Mouse (Mus musculus) thymus, adult 2 months (tissue): ENCODE results near the gene Irx4.

Experiments
- CTCF ChIP-seq: fragments of 200-500 bp; IDR thresholded peaks from 2 replicates; pipeline ENCODE4 v1.5.1; 2012; ENCODE audit warnings: mild to moderate bottlenecking, control low read depth, low read length, moderate library complexity, borderline replicate concordance; ENCODE audit not compliant: control insufficient read depth, poor library complexity, insufficient read depth; ENCODE audit errors: extremely low read depth
- POLR2A ChIP-seq: fragments of 200-500 bp; IDR thresholded peaks from 2 replicates; pipeline ENCODE4 v1.6.1; 2012; ENCODE audit warnings: mild to moderate bottlenecking, low read length, control low read depth, moderate library complexity; ENCODE audit not compliant: control insufficient read depth, poor library complexity, insufficient read depth; ENCODE audit errors: extremely low read depth

- TF ChIP-seq POLR2A (no peak), CTCF (no peak)
Measured at GRCm38 (mm10) chr13:73282407-73282806, 22.1 kb downstream of the Irx4 start.
